Mouse (Mus musculus) heart, embryonic 14.5 days (tissue): ENCODE data around the gene Galntl6. TPM values are rescaled to one million over a fixed set of nuclear protein-coding genes. Genes with fewer than 3 reads are reported as not detected.

Experiments used
- ATAC-seq: fragments of 200-750 bp; cut with Nextera tagmentation; 2 replicates; pipeline ENCODE4 v1.8.0; 2017; ENCODE audit warnings: low read depth, moderate TSS enrichment; ENCODE audit not compliant: insufficient number of reproducible peaks, insufficient read depth, low FRiP score
- H3K27ac ChIP-seq, 2 experiments: fragments of 200-500 bp in 1 of 2; fragments of 300-500 bp in 1 of 2; sonication (generic) in 1 of 2; replicated peaks in 1 of 2; 2 replicates each; pipeline ENCODE4 v1.5.1; 2012 to 2014; ENCODE audit warnings: low read depth in 2 of 2, low read length in 2 of 2, control low read depth in 1 of 2, mild to moderate bottlenecking in 1 of 2, mixed read lengths in 1 of 2; ENCODE audit not compliant: control insufficient read depth in 1 of 2, insufficient read depth in 1 of 2
- H3K27me3 ChIP-seq: fragments of 300-500 bp; sonication (generic); 2 replicates; pipeline ENCODE4 v1.6.1; 2014; ENCODE audit warnings: mild to moderate bottlenecking, low read length, control low read depth; ENCODE audit not compliant: control insufficient read depth, insufficient read depth
- H3K36me3 ChIP-seq: fragments of 300-500 bp; sonication (generic); 2 replicates; pipeline ENCODE4 v1.6.1; 2014; ENCODE audit warnings: mild to moderate bottlenecking, control low read depth, low read length, mixed read lengths; ENCODE audit not compliant: control insufficient read depth, insufficient read depth
- H3K4me1 ChIP-seq, 2 experiments: fragments of 200-500 bp in 1 of 2; fragments of 300-500 bp in 1 of 2; sonication (generic) in 1 of 2; 2 replicates each; pipeline ENCODE4 v1.6.1; 2012 to 2014; ENCODE audit warnings: low read length in 2 of 2, control low read depth in 1 of 2, mixed read lengths in 1 of 2; ENCODE audit not compliant: control insufficient read depth in 2 of 2, insufficient read depth in 2 of 2
- H3K4me2 ChIP-seq: fragments of 300-500 bp; sonication (generic); 2 replicates; pipeline ENCODE4 v1.6.1; 2014; ENCODE audit warnings: mild to moderate bottlenecking, low read length
- H3K4me3 ChIP-seq, 2 experiments: fragments of 200-500 bp in 1 of 2; fragments of 300-500 bp in 1 of 2; sonication (generic) in 1 of 2; 2 replicates each; pipeline ENCODE4 v1.5.1; 2012 to 2014; ENCODE audit warnings: low read length in 2 of 2, mild to moderate bottlenecking in 2 of 2, control low read depth in 1 of 2, low read depth in 1 of 2, moderate library complexity in 1 of 2; ENCODE audit not compliant: control insufficient read depth in 1 of 2, insufficient read depth in 1 of 2
- H3K9ac ChIP-seq: fragments of 300-500 bp; sonication (generic); 2 replicates; pipeline ENCODE4 v1.6.1; 2014; ENCODE audit warnings: mild to moderate bottlenecking, low read length
- H3K9me3 ChIP-seq: fragments of 300-500 bp; sonication (generic); 2 replicates; pipeline ENCODE4 v1.6.1; 2016; ENCODE audit warnings: low read length, control low read depth; ENCODE audit not compliant: control insufficient read depth
- WGBS: fragments of 180-500 bp; shearing (Covaris S2); extraction: QIAGEN DNeasy Blood & Tissue Kit; methylation state at CpG from one replicate; pipeline ENCODE4 v1.1.7; 2014; 5-methylcytosine and 5-hydroxymethylcytosine counted together
- polyA plus RNA-seq: library from polyadenylated mRNA; unstranded; fragments of >200 nt; fragmentation: Nextera tagmentation; extraction: Ambion mirVana; gene quantifications from 2 replicates; pipeline ENCODE4 v1.2.1, GENCODE M21; 2014

Galntl6 gene
- polyA plus RNA-seq, 1 experiment from 2014 or later = 0.07 TPM

DNA sequence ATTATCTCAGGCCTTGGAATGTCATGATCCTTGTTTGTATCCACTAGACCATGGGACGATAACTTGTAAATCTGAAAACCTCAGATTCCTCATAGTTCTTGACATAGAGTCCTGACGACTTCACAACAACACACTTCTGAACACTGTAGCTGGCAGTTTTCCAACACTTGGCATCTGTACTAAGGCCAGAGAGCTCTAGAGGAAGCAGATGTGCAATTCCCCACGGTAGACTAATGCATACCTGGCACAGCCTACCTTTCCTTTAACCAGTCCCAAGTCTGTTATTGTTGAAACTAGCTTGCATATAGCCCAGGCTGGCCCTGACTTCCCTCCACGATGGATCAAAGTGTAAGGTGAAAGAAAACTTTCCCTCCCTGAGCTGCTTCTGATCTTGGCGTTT is 946.9 kb downstream of the Galntl6 start:
- no peak overlapping the region for H3K4me3 ChIP-seq
- no peak overlapping the region for H3K27ac ChIP-seq
- H3K36me3 ChIP-seq = no peaks in the 10 kb centered on the region
- no peaks in the 10 kb centered on the region for H3K4me1 ChIP-seq
- no peak for ATAC-seq
- no peaks in the 10 kb centered on the region for H3K27me3 ChIP-seq
- H3K4me2 ChIP-seq = no peak overlapping the region
- H3K9ac ChIP-seq = no peak overlapping the region
- WGBS = 41% methylated on average over 5 of the region's 5 CpGs
- H3K9me3 ChIP-seq = no peaks in the 10 kb centered on the region

DNA sequence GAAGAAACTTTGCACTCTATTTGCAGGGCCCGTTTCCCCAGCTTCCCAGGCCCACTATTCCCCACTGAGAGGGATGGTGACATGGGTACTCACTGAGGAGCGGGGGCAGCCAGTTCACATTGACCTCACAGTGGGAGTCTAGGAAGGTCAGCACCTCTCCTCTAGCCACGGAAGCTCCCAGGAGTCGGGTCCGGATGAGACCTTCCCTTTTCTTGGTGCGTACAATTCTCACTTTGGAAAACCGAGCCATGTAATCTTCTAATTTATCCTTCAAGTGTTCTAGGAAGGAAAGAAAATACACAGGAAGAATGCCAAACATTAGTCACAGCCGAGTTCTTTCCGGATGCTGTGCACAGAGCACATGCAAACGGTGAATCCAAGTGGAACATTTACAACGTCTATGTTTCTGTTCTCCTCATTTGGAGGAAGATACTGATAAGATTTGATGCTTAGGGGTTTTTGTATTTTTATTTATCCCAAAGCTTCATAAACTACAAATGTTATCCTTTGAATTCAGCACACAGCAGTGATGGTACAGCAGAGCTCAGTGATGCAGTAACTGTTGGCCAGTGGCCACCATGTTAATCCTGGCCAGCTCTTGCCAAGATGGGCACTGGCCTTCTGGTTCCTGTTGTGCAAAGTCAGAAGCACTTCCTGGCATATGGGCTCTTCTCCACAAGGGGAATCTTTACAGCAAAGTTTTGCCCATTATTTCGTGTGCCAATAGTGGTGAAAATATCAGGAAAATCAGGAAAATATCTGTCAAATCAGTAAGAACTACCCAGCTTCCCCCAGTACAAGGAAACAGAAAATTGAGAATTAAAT is 949.9 kb downstream of the Galntl6 start:
- Histone ChIP-seq H3K4me1 (no peaks in the 10 kb centered on the region; a peak in 1 of 4 replicates), H3K27ac (no peak overlapping the region), H3K4me2 (no peak overlapping the region), H3K9ac (no peak overlapping the region), H3K9me3 (no peaks in the 10 kb centered on the region), H3K36me3 (no peaks in the 10 kb centered on the region), H3K4me3 (no peak overlapping the region), H3K27me3 (no peaks in the 10 kb centered on the region)
- WGBS = 50% methylated on average over 12 of the region's 12 CpGs
- no peak for ATAC-seq

DNA sequence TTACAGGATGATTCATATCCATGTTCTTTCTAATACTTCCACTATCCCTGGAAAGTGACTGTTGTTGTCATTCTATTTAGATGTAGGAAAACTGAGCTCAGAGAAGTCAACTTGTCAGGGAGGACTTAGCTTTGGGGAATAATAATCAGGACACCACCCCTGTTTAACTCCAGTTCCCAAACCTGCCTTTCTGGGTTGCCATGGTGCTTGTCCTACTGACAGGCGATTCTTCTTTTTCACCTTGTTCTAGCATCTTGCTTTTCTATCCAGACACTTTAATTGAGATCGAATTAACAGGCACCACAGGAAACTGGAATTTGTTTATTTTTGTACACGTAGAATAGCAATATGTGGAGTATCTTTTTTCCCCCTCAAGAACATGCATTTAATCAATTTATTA is 953.3 kb downstream of the Galntl6 start:
- Histone ChIP-seq H3K4me1 (no peaks in the 10 kb centered on the region; a peak in 1 of 4 replicates), H3K4me3 (no peak overlapping the region), H3K9ac (no peak overlapping the region), H3K27me3 (no peaks in the 10 kb centered on the region), H3K4me2 (no peak overlapping the region), H3K9me3 (no peaks in the 10 kb centered on the region), H3K36me3 (no peaks in the 10 kb centered on the region), H3K27ac (no peak overlapping the region)
- no peak for ATAC-seq
- 69% methylated on average over 3 of the region's 3 CpGs for WGBS

DNA sequence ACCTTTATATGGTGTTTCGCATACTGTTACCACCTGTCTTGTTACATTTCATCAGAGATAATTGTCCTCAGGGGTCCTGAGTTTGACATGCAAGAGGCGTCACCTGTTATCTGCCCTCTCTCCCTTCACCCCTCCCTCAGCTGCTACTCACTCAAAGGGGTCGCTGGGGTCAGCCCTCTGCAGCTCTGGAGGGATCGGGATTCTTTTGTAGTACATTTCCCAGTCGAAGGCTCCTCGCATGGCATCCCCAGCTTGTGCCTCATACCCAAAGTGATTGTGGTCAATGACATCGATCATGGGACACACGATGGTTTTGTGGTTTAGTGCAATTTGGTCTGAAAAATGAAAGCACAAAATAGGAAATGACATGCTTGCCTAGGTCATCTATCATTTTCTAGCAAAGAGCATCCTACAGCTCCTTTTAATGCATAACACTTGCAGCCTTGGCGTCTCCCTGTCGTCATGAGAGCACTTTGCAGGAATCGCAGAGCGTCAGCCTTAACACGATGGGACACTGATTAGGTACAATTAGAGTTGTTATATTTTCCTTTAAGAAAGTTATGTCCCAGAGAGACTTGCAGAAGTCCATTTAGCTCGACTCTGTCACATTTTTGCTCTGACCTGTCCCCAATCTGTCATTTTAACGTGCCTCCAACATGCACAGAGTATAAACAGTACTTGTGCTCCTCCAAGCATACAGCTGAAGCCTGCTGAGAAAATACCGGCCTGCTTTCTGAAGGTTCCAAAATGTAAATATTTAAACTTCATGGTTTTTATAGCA is 954.1 kb downstream of the Galntl6 start:
- H3K4me1 ChIP-seq = no peaks in the 10 kb centered on the region; a peak in 1 of 4 replicates
- H3K36me3 ChIP-seq = no peaks in the 10 kb centered on the region
- no peak overlapping the region for H3K4me2 ChIP-seq
- no peaks in the 10 kb centered on the region for H3K9me3 ChIP-seq
- H3K4me3 ChIP-seq = no peak overlapping the region
- H3K27me3 ChIP-seq = no peaks in the 10 kb centered on the region
- H3K9ac ChIP-seq = no peak overlapping the region
- no peak overlapping the region for H3K27ac ChIP-seq
- WGBS = 50% methylated on average over 16 of the region's 16 CpGs
- ATAC-seq = no peak

DNA sequence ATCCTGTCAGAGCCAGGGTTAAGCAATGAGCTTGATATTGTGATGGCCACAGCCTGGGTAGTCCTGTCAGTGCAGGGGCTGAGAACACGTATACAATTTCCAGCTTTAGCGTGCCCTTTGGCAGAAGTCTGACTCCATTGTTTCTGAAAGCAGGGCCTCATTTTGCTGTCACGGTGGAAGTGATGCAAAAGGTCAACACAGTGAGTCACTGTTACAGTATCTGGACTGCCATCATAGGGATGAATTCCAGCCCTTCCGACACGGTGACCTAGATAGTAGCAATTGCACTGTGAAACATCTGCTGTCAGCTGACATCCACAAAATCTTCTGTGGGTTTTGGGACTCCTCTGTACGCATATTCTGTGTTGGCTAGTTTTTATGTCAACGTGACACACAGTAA is 956.9 kb downstream of the Galntl6 start:
- 57% methylated on average over 7 of the region's 7 CpGs for WGBS
- Histone ChIP-seq H3K27ac (no peak overlapping the region), H3K9ac (no peak overlapping the region), H3K36me3 (no peaks in the 10 kb centered on the region), H3K4me3 (no peak overlapping the region), H3K9me3 (no peaks in the 10 kb centered on the region), H3K4me2 (no peak overlapping the region), H3K4me1 (no peaks in the 10 kb centered on the region; a peak in 1 of 4 replicates), H3K27me3 (no peaks in the 10 kb centered on the region)
- no peak for ATAC-seq

DNA sequence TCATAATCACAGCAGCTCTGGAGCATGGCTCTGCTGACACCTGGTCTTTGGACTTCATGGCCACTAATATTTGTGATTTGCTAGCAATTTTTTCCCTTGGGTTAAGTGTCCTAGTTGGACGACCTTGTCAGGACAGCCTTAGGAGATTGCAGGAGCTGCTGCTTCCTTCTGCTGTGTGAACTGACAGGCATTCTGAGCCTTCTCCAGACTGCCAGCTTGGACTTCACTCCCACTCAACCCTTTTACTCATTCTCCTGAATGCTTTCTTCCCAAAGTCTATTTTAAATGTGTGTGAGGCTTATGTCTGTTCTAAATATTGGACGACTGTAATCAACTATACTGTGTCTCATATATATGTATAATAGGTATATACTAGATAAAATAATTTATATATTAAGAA is 971.3 kb downstream of the Galntl6 start:
- H3K9me3 ChIP-seq = no peaks in the 10 kb centered on the region
- H3K4me1 ChIP-seq = no peaks in the 10 kb centered on the region
- no peak overlapping the region for H3K4me2 ChIP-seq
- H3K27ac ChIP-seq = no peak overlapping the region
- H3K9ac ChIP-seq = no peak overlapping the region
- 50% methylated on average over 2 of the region's 2 CpGs for WGBS
- H3K4me3 ChIP-seq = no peak overlapping the region
- H3K27me3 ChIP-seq = no peaks in the 10 kb centered on the region
- ATAC-seq = no peak
- no peaks in the 10 kb centered on the region for H3K36me3 ChIP-seq

DNA sequence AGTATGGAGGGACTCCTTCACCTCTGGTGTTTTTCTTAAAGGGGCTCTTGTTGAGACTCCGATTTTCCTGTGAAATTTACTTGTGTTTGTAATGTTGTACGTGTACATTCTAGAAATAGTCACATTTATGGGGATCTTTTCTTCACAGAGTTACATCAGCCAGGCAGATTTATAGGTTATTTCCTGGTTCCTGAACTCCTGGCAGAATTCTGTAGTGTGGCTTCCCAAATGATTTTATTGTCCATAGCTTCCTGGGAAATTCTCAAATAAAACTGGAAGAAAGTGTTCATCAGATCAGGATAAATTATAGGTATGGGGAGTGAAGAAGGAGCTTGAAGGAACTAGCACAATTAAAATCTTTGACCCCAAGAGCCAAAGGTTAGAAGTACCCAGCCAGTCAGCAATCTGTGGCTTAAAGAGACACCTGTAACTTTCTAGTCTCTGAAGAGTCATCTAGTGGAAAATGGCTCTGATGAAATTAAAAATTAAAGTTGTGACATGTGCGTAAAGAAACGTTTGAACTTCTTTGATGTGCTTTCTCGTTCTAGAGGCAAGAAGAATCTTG is 972.5 kb downstream of the Galntl6 start:
- Histone ChIP-seq H3K36me3 (no peaks in the 10 kb centered on the region), H3K4me2 (peak overlapping the region; percentile 48), H3K9ac (no peak overlapping the region), H3K27ac (no peak overlapping the region), H3K27me3 (no peaks in the 10 kb centered on the region), H3K9me3 (no peaks in the 10 kb centered on the region), H3K4me3 (no peak overlapping the region), H3K4me1 (no peaks in the 10 kb centered on the region)
- 63% methylated on average over 5 of the region's 5 CpGs for WGBS
- ATAC-seq = no peak
